Mouse (Mus musculus) embryonic facial prominence, embryonic 11.5 days (tissue): ENCODE measurements at regions not wholly inside any gene's neighbourhood (a gene's known extent, or its start where the extent isn't known, plus 50 kb on each side); places are given as distances from the start of the nearest gene placed in this dataset.

ENCODE experiments used
- ATAC-seq: fragments of 200-750 bp; cut with Nextera tagmentation; replicated peaks from 2 replicates; pipeline ENCODE4 v1.8.0; 2017; ENCODE audit warnings: low read depth; ENCODE audit not compliant: insufficient number of reproducible peaks, low FRiP score, low TSS enrichment
- DNase-seq: peaks from one replicate; pipeline ENCODE4 v3.0.0-alpha.2; 2015; ENCODE audit warnings: low spot score
- H3K27ac ChIP-seq: fragments of 300-500 bp; sonication (generic); replicated peaks from 2 replicates; pipeline ENCODE4 v1.5.1; 2014; ENCODE audit warnings: mild to moderate bottlenecking, low read depth, low read length, control low read depth
- H3K27me3 ChIP-seq: fragments of 300-500 bp; sonication (generic); 2 replicates; pipeline ENCODE4 v1.6.1; 2014; ENCODE audit warnings: mild to moderate bottlenecking, low read length, moderate library complexity, mixed read lengths; ENCODE audit not compliant: control insufficient read depth, insufficient read depth
- H3K36me3 ChIP-seq: fragments of 300-500 bp; sonication (generic); replicated peaks from 2 replicates; pipeline ENCODE4 v1.6.1; 2014; ENCODE audit warnings: low read depth, mild to moderate bottlenecking, low read length, moderate library complexity, mixed read lengths; ENCODE audit not compliant: control insufficient read depth, insufficient read depth
- H3K4me1 ChIP-seq: fragments of 300-500 bp; sonication (generic); 2 replicates; pipeline ENCODE4 v1.6.1; 2014; ENCODE audit warnings: low read length, mixed read lengths; ENCODE audit not compliant: control insufficient read depth, insufficient read depth
- H3K4me2 ChIP-seq: fragments of 300-500 bp; sonication (generic); 2 replicates; pipeline ENCODE4 v1.6.1; 2014; ENCODE audit warnings: low read depth, mild to moderate bottlenecking, control low read depth, low read length, moderate library complexity
- H3K4me3 ChIP-seq: fragments of 300-500 bp; sonication (generic); 2 replicates; pipeline ENCODE4 v1.5.1; 2014; ENCODE audit warnings: low read depth, low read length, control low read depth
- H3K9ac ChIP-seq: fragments of 300-500 bp; sonication (generic); replicated peaks from 2 replicates; pipeline ENCODE4 v1.6.1; 2014; ENCODE audit warnings: mild to moderate bottlenecking, control low read depth, low read length
- H3K9me3 ChIP-seq: fragments of 300-500 bp; sonication (generic); replicated peaks from 2 replicates; pipeline ENCODE4 v1.6.1; 2016; ENCODE audit warnings: mild to moderate bottlenecking, low read length, inconsistent platforms, mixed read lengths; ENCODE audit not compliant: control insufficient read depth
- WGBS: fragments of 180-500 bp; shearing (Covaris S2); extraction: QIAGEN DNeasy Blood & Tissue Kit; methylation state at CpG from one replicate; pipeline ENCODE4 v1.1.7; 2014; 5-methylcytosine and 5-hydroxymethylcytosine counted together

GRCm38 (mm10) chr14:110179166-110179565, 575.8 kb downstream of the Slitrk6 start:
- Histone ChIP-seq H3K4me1 (no peaks in the 10 kb centered on the region), H3K4me2 (no peak overlapping the region)
- ATAC-seq, result no peak

DNA sequence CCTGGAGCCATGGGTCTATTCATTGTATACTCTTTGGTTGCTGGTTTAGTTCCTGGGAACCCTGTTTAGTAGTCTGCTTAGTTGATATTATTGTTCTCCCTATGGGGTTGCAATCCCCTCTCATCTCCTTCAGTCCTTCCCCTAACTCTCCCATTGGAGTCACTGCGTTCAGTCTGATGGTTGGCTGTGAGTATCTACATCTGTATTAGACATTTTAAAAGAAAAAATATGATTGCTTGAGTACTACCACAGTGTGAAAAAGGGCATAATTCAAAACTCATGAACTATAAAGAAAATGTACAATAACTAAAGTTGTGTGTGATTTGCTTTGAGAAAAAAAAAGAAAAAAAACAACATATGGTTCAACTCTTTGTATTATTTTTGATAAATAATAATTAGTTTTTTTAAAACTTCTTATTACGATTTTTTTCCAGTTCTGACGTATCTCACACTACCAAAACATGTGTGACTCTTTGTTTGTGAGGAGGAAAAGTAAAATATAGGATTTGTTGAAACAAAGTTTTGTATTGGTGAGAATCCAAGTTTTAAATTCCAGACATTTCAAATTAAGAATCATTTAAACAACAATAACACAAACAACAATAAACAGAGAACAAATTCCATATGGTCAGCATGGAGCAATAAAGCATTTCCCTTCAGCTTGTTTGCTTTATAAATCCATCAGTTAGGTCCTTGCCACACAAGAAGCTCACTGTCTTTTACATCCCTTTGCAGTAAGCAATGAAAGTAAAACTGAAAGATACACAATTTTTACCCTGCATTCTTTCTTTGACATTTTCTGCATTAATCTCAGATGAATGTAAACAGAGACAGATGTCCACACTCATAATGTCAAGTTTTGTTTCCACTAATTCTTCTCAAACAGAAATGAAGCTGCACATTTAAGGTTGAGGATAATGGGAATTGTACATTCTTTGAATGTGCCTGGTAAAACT, 583.5 kb downstream of the Slitrk6 start:
- Histone ChIP-seq H3K4me1 (no peaks in the 10 kb centered on the region), H3K9me3 (no peaks in the 10 kb centered on the region), H3K27me3 (no peaks in the 10 kb centered on the region), H3K4me3 (no peak overlapping the region), H3K36me3 (no peaks in the 10 kb centered on the region), H3K9ac (no peak overlapping the region), H3K4me2 (no peak overlapping the region), H3K27ac (no peak overlapping the region)
- DNase-seq (no peak), ATAC-seq (no peak)
- 78% methylated on average over 3 of the region's 3 CpGs for WGBS

More at GRCm38 (mm10) chr14:110179166-110179565, 575.8 kb downstream of the Slitrk6 start:
- Histone ChIP-seq H3K4me3 (no peak overlapping the region), H3K9ac (no peak overlapping the region), H3K27ac (no peak overlapping the region), H3K36me3 (no peaks in the 10 kb centered on the region), H3K9me3 (no peaks in the 10 kb centered on the region), H3K27me3 (no peaks in the 10 kb centered on the region)
- no peak for DNase-seq

- no peaks in the 10 kb centered on the region for H3K9me3 ChIP-seq
- ATAC-seq (no peak), DNase-seq (no peak)
- H3K4me2 ChIP-seq, result no peak overlapping the region
- no peak overlapping the region for H3K4me3 ChIP-seq
- no peak overlapping the region for H3K9ac ChIP-seq
- H3K4me1 ChIP-seq, result no peaks in the 10 kb centered on the region
- H3K36me3 ChIP-seq, result no peaks in the 10 kb centered on the region
- H3K27ac ChIP-seq, result no peak overlapping the region
- H3K27me3 ChIP-seq, result no peaks in the 10 kb centered on the region
- WGBS, result 60% methylated on average over 5 of the region's 5 CpGs
These were observed 586.3 kb downstream of the Slitrk6 start for GRCm38 (mm10) chr14:110168632-110169031.

- WGBS, result 85% methylated on average over 5 of the region's 5 CpGs
- no peak for DNase-seq
- no peaks in the 10 kb centered on the region for H3K36me3 ChIP-seq
- H3K9ac ChIP-seq, result no peak overlapping the region
- no peak overlapping the region for H3K27ac ChIP-seq
- no peak for ATAC-seq
- no peak overlapping the region for H3K4me3 ChIP-seq
- no peaks in the 10 kb centered on the region for H3K4me1 ChIP-seq
- H3K9me3 ChIP-seq, result no peaks in the 10 kb centered on the region
- no peaks in the 10 kb centered on the region for H3K27me3 ChIP-seq
- no peak overlapping the region for H3K4me2 ChIP-seq
These were observed 626.7 kb downstream of the Slitrk6 start for GRCm38 (mm10) chr14:110128265-110128664.

DNA sequence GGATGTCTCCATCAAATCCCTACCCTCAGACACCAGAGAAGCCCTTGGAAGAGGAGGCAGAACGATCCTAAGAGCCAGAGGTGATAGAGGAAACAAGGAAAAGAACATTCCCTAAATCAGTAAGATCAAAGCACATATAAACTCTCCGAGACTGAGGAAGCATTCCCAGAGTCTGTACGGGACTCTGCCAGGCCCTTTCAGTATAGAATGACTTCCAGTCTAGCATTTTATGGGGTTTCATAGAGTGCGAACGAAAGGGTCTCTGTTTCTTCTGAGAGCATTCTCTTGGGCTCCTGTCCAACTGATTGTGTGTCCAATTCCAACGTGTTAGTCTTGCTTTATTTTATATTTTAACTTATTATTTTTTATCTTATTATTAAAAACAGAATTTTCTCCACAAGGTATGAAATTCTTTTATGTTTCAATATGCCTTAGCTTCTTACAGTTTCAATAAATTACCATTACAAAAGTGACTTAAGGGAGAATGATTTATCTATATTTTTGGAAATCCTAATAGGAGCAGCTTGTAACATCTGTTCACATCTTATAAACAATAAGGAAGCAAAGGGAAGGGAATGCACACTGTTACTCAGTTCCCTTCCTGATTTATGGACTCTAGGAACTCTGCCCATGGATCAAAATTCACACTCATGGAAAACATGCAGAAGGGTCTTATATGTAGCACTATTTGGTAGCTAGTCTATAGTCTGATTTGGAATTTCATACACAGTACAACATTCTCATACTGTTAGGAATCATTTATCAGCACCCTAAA, 628.8 kb downstream of the Slitrk6 start:
- Histone ChIP-seq H3K27ac (no peak overlapping the region), H3K4me1 (no peaks in the 10 kb centered on the region), H3K9me3 (no peaks in the 10 kb centered on the region), H3K27me3 (no peaks in the 10 kb centered on the region), H3K4me2 (no peak overlapping the region), H3K9ac (no peak overlapping the region), H3K36me3 (no peaks in the 10 kb centered on the region), H3K4me3 (no peak overlapping the region)
- WGBS, result 71% methylated on average over 6 of the region's 6 CpGs
- ATAC-seq (no peak), DNase-seq (no peak)

DNA sequence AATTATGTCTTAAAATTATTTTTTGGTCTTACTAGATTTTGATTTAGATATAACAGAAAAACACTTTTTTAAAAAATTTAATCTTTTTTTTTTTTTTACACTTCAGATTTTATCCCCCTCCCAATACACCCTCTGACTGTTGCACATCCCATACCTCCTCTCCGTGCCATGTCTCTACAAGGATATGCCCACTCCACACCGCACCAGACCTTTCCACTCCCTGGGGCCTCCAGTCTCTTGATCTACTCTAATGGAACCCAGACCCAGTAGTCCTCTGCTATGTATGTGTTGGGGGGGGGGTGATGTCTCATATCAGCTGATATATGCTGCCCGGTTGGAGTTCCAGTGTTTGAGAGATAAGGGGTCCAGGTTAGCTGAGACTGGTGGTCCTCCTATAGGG, 632.2 kb downstream of the Slitrk6 start:
- H3K4me2 ChIP-seq, result no peak overlapping the region
- no peak overlapping the region for H3K27ac ChIP-seq
- ATAC-seq (no peak), DNase-seq (no peak)
- H3K9me3 ChIP-seq, result no peaks in the 10 kb centered on the region
- no peaks in the 10 kb centered on the region for H3K27me3 ChIP-seq
- no peaks in the 10 kb centered on the region for H3K36me3 ChIP-seq
- no peaks in the 10 kb centered on the region for H3K4me1 ChIP-seq
- 96% methylated on average over 3 of the region's 3 CpGs for WGBS
- no peak overlapping the region for H3K4me3 ChIP-seq
- H3K9ac ChIP-seq, result no peak overlapping the region

DNA sequence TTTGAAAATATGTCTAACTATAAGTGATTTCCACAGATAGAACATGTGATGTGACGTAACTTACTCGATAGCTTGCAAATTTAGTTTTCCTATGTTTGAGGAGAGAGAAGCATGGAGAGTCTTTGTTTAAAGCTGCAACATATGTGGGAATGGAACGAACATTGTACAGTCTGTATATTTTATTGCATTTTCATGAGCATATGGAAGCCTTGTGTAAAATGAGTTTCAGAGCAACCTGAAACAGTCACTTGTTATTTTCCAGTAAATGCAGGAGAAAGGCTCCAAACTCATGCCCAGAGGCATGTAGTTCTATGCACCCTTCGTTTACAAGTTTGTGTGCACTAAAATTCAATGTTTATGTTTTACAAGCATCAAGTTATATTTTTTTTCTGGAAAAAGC, 639.4 kb downstream of the Slitrk6 start:
- no peaks in the 10 kb centered on the region for H3K4me1 ChIP-seq
- no peak overlapping the region for H3K27ac ChIP-seq
- H3K27me3 ChIP-seq, result no peaks in the 10 kb centered on the region
- no peak overlapping the region for H3K9ac ChIP-seq
- no peak for ATAC-seq
- DNase-seq, result no peak
- no peaks in the 10 kb centered on the region for H3K9me3 ChIP-seq
- 82% methylated on average over 4 of the region's 4 CpGs for WGBS
- H3K4me3 ChIP-seq, result no peak overlapping the region
- H3K4me2 ChIP-seq, result no peak overlapping the region
- H3K36me3 ChIP-seq, result no peaks in the 10 kb centered on the region

- WGBS, result 78% methylated on average over 4 of the region's 4 CpGs
- DNase-seq (no peak), ATAC-seq (no peak)
- H3K4me2 ChIP-seq, result no peak overlapping the region
- H3K27me3 ChIP-seq, result no peaks in the 10 kb centered on the region
- H3K9me3 ChIP-seq, result no peaks in the 10 kb centered on the region
- H3K4me3 ChIP-seq, result no peak overlapping the region
- no peaks in the 10 kb centered on the region for H3K4me1 ChIP-seq
- H3K27ac ChIP-seq, result no peak overlapping the region
- H3K9ac ChIP-seq, result no peak overlapping the region
- no peaks in the 10 kb centered on the region for H3K36me3 ChIP-seq
These were observed 654.1 kb downstream of the Slitrk6 start for GRCm38 (mm10) chr14:110100852-110101251.
